Mouse (Mus musculus) T-helper 1 cell (primary cell): ENCODE measurements around the gene Lbx1.

Source experiments
- in situ Hi-C: fragments of 300-600 bp; cut with MboI, MseI; formaldehyde crosslinking; loops from one replicate; pipeline ENCODE4 v1.15.1; 2025; ENCODE audit warnings: high pct_unique_total_duplicates

Gene Lbx1

GRCm38 (mm10) chr19:45234191-45234770, 1.3 kb downstream of the Lbx1 start:
- in situ Hi-C loops, result no loop called here

GRCm38 (mm10) chr19:45233496-45234127, 2.0 kb downstream of the Lbx1 start:
- in situ Hi-C loops, result no loop called here

GRCm38 (mm10) chr19:45232443-45233410, 2.9 kb downstream of the Lbx1 start:
- in situ Hi-C loops, result no loop called here

- in situ Hi-C loops, result no loop called here
Measured at GRCm38 (mm10) chr19:45232036-45232410, 3.6 kb downstream of the Lbx1 start.

GRCm38 (mm10) chr19:45231383-45232035, 4.1 kb downstream of the Lbx1 start:
- in situ Hi-C loops, result no loop called here

GRCm38 (mm10) chr19:45230848-45231382, 4.7 kb downstream of the Lbx1 start:
- in situ Hi-C loops, result no loop called here

GRCm38 (mm10) chr19:45230201-45230611, 5.4 kb downstream of the Lbx1 start:
- in situ Hi-C loops, result no loop called here

GRCm38 (mm10) chr19:45229378-45230135, 6.1 kb downstream of the Lbx1 start:
- in situ Hi-C loops, result no loop called here

GRCm38 (mm10) chr19:45228781-45229180, 6.8 kb downstream of the Lbx1 start:
- in situ Hi-C loops, result no loop called here

- in situ Hi-C loops, result no loop called here
Measured at GRCm38 (mm10) chr19:45228097-45228496, 7.5 kb downstream of the Lbx1 start.

GRCm38 (mm10) chr19:45227671-45228070, 7.9 kb downstream of the Lbx1 start:
- in situ Hi-C loops, result no loop called here

- in situ Hi-C loops, result no loop called here
Measured at GRCm38 (mm10) chr19:45227049-45227448, 8.6 kb downstream of the Lbx1 start.

GRCm38 (mm10) chr19:45226246-45226645, 9.4 kb downstream of the Lbx1 start:
- in situ Hi-C loops, result no loop called here

- in situ Hi-C loops, result no loop called here
Measured at GRCm38 (mm10) chr19:45225130-45225529, 10.5 kb downstream of the Lbx1 start.

GRCm38 (mm10) chr19:45224286-45224559, 11.4 kb downstream of the Lbx1 start:
- in situ Hi-C loops, result no loop called here

- in situ Hi-C loops, result no loop called here
Measured at GRCm38 (mm10) chr19:45223413-45224285, 12.0 kb downstream of the Lbx1 start.

- in situ Hi-C loops, result no loop called here
Measured at GRCm38 (mm10) chr19:45222141-45222782, 13.3 kb downstream of the Lbx1 start.

GRCm38 (mm10) chr19:45221458-45221783, 14.2 kb downstream of the Lbx1 start:
- in situ Hi-C loops, result no loop called here

GRCm38 (mm10) chr19:45220593-45221457, 14.8 kb downstream of the Lbx1 start:
- in situ Hi-C loops, result no loop called here
